Mouse (Mus musculus) intestine, postnatal 0 days (tissue): ENCODE data around the gene Dnajc21. TPM values are rescaled to one million over a fixed set of nuclear protein-coding genes. Genes with fewer than 3 reads are reported as not detected.

Experiments
- ATAC-seq: fragments of 200-750 bp; cut with Nextera tagmentation; 2 replicates; pipeline ENCODE4 v1.8.0; 2017; ENCODE audit warnings: mild to moderate bottlenecking, moderate TSS enrichment, moderate library complexity
- H3K27ac ChIP-seq: fragments of 300-500 bp; sonication (generic); 2 replicates; pipeline ENCODE4 v1.5.1; 2014; ENCODE audit warnings: mild to moderate bottlenecking, low read depth, low read length, moderate library complexity
- H3K27me3 ChIP-seq: fragments of 300-500 bp; sonication (generic); replicated peaks from 2 replicates; pipeline ENCODE4 v1.6.1; 2014; ENCODE audit warnings: low read length, mixed read lengths; ENCODE audit not compliant: control insufficient read depth, insufficient read depth
- H3K36me3 ChIP-seq: fragments of 300-500 bp; sonication (generic); 2 replicates; pipeline ENCODE4 v1.6.1; 2014; ENCODE audit warnings: mild to moderate bottlenecking, moderate library complexity; ENCODE audit not compliant: control insufficient read depth, insufficient read depth
- H3K4me1 ChIP-seq: fragments of 300-500 bp; sonication (generic); replicated peaks from 2 replicates; pipeline ENCODE4 v1.6.1; 2014; ENCODE audit warnings: antibody characterized with exemption, low read length, mixed read lengths; ENCODE audit not compliant: control insufficient read depth, insufficient read depth
- H3K4me2 ChIP-seq: fragments of 300-500 bp; sonication (generic); replicated peaks from 2 replicates; pipeline ENCODE4 v1.6.1; 2014; ENCODE audit warnings: low read depth, mild to moderate bottlenecking, moderate library complexity
- H3K4me3 ChIP-seq: fragments of 300-500 bp; sonication (generic); 2 replicates; pipeline ENCODE4 v1.5.1; 2014; ENCODE audit warnings: low read depth, low read length
- H3K9ac ChIP-seq: fragments of 300-500 bp; sonication (generic); 2 replicates; pipeline ENCODE4 v1.6.1; 2014; ENCODE audit warnings: mild to moderate bottlenecking, low read depth, low read length
- H3K9me3 ChIP-seq: fragments of 300-500 bp; sonication (generic); 2 replicates; pipeline ENCODE4 v1.6.1; 2016; ENCODE audit warnings: mixed run types; ENCODE audit not compliant: control insufficient read depth
- CTCF ChIP-seq: sonication (generic); IDR thresholded peaks from 2 replicates; pipeline ENCODE4 v1.5.1; 2016; ENCODE audit warnings: low read depth, mild to moderate bottlenecking, control low read depth, antibody characterized with exemption, moderate library complexity
- WGBS: fragments of 180-500 bp; shearing (Covaris S2); extraction: QIAGEN DNeasy Blood & Tissue Kit; methylation state at CpG from one replicate; pipeline ENCODE4 v1.1.7; 2014; 5-methylcytosine and 5-hydroxymethylcytosine counted together
- polyA plus RNA-seq: library from polyadenylated mRNA; unstranded; fragments of >200 nt; fragmentation: Nextera tagmentation; extraction: Ambion mirVana; gene quantifications from 2 replicates; pipeline ENCODE4 v1.2.1, GENCODE M21; 2015

Dnajc21 gene
- polyA plus RNA-seq, 1 experiment from 2014 or later, result 9.3 TPM

- WGBS, result 90% methylated on average over 11 of the region's 11 CpGs
- no peak for TF ChIP-seq CTCF
Measured at GRCm38 (mm10) chr15:10495944-10496343, 25.6 kb upstream of the Dnajc21 start.

GRCm38 (mm10) chr15:10490101-10490500 lies 19.8 kb upstream of the Dnajc21 start:
- Histone ChIP-seq H3K4me2 (no peak overlapping the region), H3K36me3 (peaks cover 18% of the 10 kb centered on the region), H3K9me3 (no peaks in the 10 kb centered on the region), H3K9ac (no peak overlapping the region), H3K27ac (no peak overlapping the region), H3K27me3 (no peaks in the 10 kb centered on the region), H3K4me1 (no peaks in the 10 kb centered on the region), H3K4me3 (no peak overlapping the region)
- ATAC-seq, result no peak
- 98% methylated on average over 5 of the region's 5 CpGs for WGBS
- TF ChIP-seq CTCF, result no peak

More at GRCm38 (mm10) chr15:10495944-10496343, 25.6 kb upstream of the Dnajc21 start:
- Histone ChIP-seq H3K27me3 (no peaks in the 10 kb centered on the region), H3K36me3 (peaks cover 22% of the 10 kb centered on the region), H3K4me3 (no peak overlapping the region), H3K27ac (no peak overlapping the region), H3K9ac (no peak overlapping the region), H3K4me1 (no peaks in the 10 kb centered on the region), H3K9me3 (no peaks in the 10 kb centered on the region), H3K4me2 (no peak overlapping the region)
- no peak for ATAC-seq

DNA sequence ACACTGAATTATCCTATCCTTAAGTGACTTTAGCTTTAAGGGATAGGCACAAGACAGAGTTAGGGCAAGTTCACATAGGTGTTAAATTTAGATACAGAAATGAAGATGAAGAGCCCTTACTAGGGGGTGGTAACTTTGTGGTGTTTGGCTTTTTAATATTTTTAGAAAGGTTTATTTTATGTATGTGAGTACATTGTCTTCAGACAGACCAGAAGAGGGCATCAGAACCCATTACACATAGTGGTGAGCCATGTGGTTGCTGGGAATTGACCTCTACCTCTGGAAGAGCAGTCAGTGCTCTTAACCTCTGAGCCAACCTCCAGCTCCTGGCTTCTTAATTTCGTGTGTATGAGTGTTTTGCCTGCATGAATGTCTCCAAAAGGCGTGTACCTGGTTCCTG lies 16.9 kb upstream of the Dnajc21 start:
- H3K9me3 ChIP-seq, result no peaks in the 10 kb centered on the region
- H3K27ac ChIP-seq, result 0 out of 2 replicates have a peak overlapping the region, but pooled peaks have one; percentile 6
- H3K27me3 ChIP-seq, result no peaks in the 10 kb centered on the region
- ATAC-seq, result no peak
- H3K9ac ChIP-seq, result no peak overlapping the region
- peak overlapping the region; percentile 84; the same call in 1 of the 2 replicates for H3K4me3 ChIP-seq
- no peaks in the 10 kb centered on the region for H3K4me1 ChIP-seq
- H3K4me2 ChIP-seq, result no peak overlapping the region
- peak; percentile 57 for TF ChIP-seq CTCF
- WGBS, result 57% methylated on average over 2 of the region's 2 CpGs
- H3K36me3 ChIP-seq, result peaks cover 18% of the 10 kb centered on the region

DNA sequence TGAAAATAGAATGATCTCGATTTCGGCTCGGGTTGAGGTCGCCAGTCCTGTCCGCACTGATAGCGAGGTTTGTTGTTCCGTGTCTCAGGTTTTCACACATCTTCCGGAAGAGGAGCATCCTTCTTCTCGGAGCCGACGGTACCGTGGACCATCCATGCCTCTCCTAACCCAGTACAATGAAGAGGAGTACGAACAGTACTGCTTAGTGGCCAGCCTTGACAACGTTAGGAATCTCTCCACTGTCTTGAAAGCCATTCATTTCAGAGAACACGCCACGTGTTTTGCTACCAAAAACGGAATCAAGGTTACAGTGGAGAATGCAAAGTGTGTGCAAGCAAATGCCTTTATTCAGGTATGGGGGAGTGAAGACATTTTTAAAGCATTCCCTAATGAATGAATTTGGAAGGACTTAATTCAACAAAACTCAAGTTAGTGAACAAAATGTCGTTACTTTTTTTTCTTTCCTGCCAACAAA lies 16.1 kb upstream of the Dnajc21 start:
- Histone ChIP-seq H3K36me3 (peaks cover 17% of the 10 kb centered on the region), H3K27ac (no peak overlapping the region), H3K4me1 (no peaks in the 10 kb centered on the region), H3K4me3 (peak overlapping the region; percentile 84), H3K9me3 (no peaks in the 10 kb centered on the region), H3K27me3 (no peaks in the 10 kb centered on the region), H3K9ac (peak overlapping the region; percentile 82), H3K4me2 (peak overlapping the region; percentile 75)
- ATAC-seq, result peak; percentile 20
- WGBS, result 1% methylated on average over 18 of the region's 18 CpGs
- TF ChIP-seq CTCF, result no peak

DNA sequence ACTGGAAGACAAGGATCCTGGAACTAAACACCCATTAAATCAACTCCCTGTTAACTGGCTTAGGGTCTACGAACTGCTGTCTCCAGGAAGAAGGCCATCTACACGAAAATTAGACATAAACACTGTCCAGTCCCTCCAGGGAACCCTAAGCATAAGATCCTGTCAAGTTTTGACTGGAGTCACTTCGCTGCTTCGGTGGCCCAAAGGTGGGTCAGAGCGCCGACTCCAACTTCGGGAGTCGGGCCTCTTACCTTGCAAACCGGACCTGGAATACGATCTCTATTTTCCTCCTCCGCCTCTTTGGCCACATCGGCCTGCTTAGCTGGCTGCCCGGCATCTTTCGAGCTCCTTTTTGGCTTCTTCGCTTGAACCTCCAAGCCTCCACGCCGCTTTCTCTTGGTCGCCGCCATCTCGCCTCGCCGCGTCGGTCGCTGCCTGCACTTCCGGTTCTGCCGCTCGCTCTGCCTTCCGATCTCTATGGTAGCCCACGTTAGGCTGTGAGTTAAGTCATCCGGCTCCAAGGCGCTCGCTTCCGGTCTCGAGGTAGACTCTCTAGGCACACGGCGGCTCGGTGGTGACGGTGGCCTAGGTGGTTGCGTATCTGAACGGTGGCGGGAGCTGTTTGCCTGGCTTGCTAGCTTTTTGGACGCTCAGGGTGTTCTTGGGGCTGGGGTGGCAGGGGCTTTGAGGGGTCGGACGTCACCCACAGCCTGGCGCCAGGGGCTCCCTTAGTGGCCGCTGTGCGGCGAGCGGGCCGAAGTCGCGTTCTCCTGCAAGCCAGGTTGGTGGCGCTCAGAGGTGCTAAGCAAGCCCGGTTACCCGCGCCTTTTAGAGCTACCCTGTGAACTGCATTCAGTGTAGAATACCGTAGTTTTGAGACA lies 15.4 kb upstream of the Dnajc21 start, which contains the start of the genes Brix1 and Rad1:
Brix1 (minus strand) TSS at position 464 of the 881 bp plus-strand sequence.
Rad1 (plus strand) TSS at position 535 of the 881 bp plus-strand sequence.
- peaks cover 16% of the 10 kb centered on the region; the same call in 1 of the 2 replicates for H3K36me3 ChIP-seq
- H3K9ac ChIP-seq, result peak within 1 kb of the TSS; percentile 82
- under 1% methylated on average over 58 of the region's 58 CpGs for WGBS
- no peaks in the 10 kb centered on the region for H3K9me3 ChIP-seq
- TF ChIP-seq CTCF, result peak; percentile 17
- no peak within 1 kb of the TSS for H3K27ac ChIP-seq
- peak within 1 kb of the TSS; percentile 84 for H3K4me3 ChIP-seq
- peak within 1 kb of the TSS; percentile 75 for H3K4me2 ChIP-seq
- ATAC-seq, result peak; percentile 100
- no peaks in the 10 kb centered on the region for H3K4me1 ChIP-seq
- H3K27me3 ChIP-seq, result no peaks in the 10 kb centered on the region

DNA sequence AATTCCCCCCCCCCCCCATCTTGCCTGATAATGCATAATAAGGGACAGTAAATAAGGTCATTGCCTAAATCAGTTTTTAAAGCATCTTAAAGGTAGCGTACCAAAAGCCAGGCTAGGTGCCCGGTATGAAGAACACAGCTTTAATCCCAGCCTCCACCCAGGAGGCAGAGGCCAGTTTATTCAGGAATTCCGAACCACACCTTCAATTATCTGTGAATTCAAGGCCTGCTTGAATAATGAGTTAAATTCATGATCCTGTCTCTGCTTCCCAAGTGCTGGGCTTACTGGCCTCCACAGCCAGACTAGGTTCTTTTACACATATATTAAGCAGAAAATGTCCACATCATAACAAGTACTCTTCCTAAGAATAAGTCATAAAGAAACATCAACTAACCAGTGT lies 625 bp upstream of the Dnajc21 start:
- no peak for TF ChIP-seq CTCF
- peak overlapping the region; percentile 85 for H3K4me3 ChIP-seq
- 11% methylated on average over 3 of the region's 3 CpGs for WGBS
- no peak for ATAC-seq
- H3K9me3 ChIP-seq, result no peaks in the 10 kb centered on the region
- peak overlapping the region; percentile 87; the same call in 1 of the 2 replicates for H3K27ac ChIP-seq
- peak overlapping the region; percentile 93 for H3K4me2 ChIP-seq
- H3K9ac ChIP-seq, result peak overlapping the region; percentile 82
- 0 out of 2 replicates have a peak, but pooled peaks cover 3% of the 10 kb centered on the region for H3K4me1 ChIP-seq
- no peaks in the 10 kb centered on the region for H3K27me3 ChIP-seq
- peaks cover 9% of the 10 kb centered on the region for H3K36me3 ChIP-seq
